Mouse (Mus musculus): ENCODE results near the gene Pigx. TPM values are rescaled to one million over a fixed set of nuclear protein-coding genes. Genes with fewer than 3 reads are reported as not detected.

Pigx gene
- total RNA-seq (2021) = 10 to 100 TPM; 12.6 to 14.0 TPM
- long read RNA-seq, experiment 1, transcript Pigx-201 (6 exons, 993 nt) = major isoform, 10 of 28 reads
- long read RNA-seq, experiment 1, transcript Pigx-211 (6 exons, 982 nt) = minor isoform, 5 of 28 reads
- long read RNA-seq, experiment 1, partial matches to known transcripts = 1 of 28 reads
- long read RNA-seq, experiment 1, other reads (novel, unspliced or antisense) = 9 of 28 reads
- long read RNA-seq, experiment 2, transcript Pigx-201 (6 exons, 993 nt) = major isoform, 14 of 23 reads
- long read RNA-seq, experiment 2, partial matches to known transcripts = 0 of 23 reads
- long read RNA-seq, experiment 2, other reads (novel, unspliced or antisense) = 4 of 23 reads

DNA sequence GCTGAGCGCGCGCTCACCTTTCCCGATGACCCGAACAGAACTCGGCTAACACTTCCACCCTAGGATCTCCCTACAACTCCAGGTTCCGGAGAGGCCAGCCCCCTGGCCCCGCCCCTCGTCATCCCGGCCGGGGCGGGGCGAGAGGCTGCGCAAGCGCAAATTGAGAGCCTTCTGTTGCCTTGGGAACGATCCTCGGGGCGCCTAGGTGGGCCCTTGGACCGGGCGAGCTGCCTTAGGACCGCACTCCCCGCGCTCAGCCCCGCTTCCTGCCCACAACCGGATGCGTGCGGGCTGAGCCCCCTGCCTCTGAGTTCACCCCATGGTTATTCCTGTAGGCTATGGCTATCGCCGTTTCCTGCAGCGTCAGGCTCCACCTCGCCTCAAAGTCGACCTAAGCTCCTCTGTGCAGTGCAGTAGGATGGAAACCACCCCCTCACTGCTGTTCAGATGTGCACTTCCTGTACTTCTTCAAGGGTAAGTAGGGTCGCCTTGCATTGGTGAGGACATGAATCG, at the start of gene Pigx, which contains the start of gene Cep19:
TSS of gene Pigx (minus strand) at position 103 of the 513 bp plus-strand sequence.
TSS of gene Cep19 (plus strand) at position 163 of the 513 bp plus-strand sequence.
- DNase-seq = peak; percentile 90

DNA sequence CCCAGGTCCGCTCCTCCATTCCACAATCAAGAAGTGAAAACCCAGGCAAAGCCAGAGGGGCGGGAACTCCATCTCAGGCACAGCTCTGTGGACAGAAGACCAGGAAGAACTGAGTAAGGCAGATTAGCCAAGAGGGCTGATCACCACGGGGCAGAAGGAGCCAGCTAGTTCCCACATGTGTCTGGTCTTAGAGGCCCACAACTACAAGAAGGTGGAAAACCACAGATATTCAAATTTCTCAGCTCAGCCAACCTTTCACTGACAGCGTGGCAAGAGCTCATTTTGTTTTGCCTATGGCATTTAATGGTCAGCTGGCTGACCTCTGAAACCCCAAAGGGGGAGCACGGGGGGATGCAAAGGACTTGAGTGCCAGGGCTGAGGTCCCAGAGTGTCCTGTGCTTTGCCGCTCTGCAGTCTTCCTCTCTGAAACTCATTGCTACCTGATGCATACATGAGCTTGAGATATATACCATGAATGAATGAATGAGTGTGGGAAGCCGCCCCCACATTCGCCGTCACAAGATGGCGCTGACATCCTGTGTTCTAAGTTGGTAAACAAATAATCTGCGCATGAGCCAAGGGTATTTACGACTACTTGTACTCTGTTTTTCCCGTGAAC, 48.2 kb upstream of the Pigx start:
- DNase-seq = no peak

DNA sequence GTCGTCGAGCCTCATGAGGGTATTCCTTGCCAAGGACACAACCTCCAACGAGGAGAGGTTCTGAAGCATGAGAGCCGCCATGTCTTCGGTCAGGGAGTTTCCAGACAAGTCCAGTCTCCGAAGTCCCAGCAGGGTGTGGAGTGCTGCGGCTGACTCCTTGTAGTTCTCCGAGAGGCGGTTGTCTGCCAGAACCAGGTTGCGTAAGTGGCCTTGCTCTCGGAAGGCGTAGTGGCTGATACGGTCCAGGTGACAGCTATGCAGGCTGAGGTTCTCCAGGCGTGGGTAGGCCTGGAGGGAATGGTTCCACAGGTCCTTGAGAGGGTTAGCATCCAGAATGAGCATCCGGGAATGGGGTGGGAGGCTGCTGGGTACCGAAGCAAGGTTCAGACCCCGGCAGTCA, 45.1 kb upstream of the Pigx start:
- no peak for DNase-seq

DNA sequence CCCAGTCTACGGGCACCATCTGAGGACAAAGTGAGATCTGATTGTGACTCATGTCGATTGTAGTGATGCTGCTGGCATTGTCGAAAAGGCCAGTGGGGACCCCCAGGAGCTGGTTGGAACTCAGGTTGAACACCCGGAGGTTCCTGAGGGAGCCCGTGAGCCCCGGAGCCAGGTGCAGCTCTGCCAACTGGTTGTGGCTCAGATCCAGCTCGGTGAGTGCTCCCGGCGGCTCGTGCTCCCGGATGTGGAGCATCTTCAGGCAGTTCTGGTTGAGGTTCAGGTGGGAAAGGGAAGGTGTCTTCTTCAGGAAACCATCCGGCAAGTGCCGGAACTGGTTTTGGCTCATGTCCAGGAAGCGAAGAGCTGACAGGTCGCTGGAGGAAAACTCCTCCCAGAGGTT, 44.2 kb upstream of the Pigx start:
- no peak for DNase-seq

DNA sequence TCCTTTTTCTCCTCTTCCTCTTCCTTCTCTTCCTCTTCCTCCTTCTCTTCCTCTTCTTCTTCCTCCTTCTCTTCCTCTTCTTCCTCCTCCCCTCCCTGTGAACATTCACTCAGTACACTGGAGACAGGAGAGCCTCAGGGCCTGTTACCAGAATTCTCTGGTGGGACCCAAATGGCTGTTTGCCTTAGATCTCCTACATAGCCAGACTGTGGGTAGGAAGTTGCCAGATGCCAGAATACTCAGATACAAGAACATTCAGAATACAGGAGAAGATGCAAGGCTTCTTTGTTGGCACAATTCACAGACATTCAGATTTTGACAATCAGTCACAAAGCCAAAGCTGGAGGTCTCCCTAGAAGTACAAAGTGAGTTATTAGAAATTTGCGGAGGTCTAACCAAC, 39.4 kb upstream of the Pigx start:
- no peak for DNase-seq

DNA sequence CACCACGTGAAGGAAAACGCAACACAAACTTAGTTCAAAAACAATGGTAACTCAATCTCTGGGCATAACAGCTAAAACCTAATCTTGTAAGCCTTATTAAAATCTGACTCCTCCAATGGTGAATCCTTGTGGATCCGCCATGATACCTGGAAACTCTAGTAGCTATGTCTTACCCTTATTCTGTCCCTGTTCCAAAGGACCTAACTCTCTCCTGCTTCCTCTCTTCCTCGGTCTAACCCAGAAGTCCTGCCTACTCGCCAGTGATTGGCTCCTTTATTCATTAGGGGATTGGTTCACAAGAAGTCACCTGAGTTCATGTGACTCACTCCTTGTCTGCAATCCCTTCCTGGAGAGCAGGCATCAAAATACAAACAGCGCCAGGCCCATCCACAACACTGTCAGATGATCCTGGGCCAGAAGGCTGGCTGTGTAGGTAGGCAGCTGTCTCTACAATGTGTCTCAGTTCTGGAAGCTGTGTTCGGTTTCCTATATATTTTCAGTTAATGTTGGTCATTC, 36.4 kb upstream of the Pigx start:
- DNase-seq = no peak

DNA sequence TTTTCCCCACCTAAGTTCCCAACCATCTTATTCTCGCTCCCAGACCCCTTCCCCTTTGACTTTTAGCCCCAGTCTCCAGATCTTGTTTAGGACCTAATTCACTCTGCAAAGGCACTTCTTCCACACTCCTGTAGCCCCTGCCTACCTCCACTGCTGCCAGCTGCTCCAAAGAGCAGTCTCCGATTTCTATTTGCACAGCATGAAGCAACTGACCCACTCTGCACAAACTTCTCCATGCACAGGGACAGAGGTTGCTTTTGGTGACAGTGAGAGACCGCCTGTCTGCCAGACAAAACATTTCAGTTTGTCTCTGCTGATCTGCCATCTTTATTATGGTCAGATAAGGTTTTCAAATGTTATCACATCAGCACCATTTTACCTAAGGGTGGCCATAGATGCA, 33.6 kb upstream of the Pigx start:
- no peak for DNase-seq

DNA sequence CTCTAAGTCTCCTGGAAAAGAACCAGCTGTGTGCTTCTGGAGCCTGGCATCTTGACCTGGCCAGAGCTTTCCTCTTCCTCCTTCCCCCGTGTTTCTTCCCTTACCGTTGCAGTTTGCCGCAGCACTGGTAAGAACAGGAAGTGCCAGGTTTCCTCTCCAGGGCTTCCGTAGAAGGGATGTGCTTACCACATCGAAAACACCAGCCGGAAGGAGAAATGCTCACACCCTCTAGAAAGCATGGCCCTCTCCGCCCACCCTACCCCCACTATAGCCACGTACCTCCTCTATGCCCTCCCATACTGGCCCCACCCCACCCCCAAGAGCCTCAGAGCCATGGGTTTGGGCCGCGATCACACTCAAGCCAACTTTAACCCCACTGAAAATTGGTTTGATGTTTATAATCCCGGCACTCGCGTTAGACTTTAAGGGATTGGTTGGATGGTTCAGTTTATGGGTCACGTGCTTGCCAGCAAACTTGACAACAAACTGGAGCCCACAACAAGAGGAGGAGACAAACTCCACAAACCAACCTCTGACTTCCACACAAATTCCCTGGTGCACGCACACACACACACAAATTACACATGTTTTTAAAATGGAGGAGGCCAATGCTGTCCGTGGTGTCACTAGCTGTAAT, 30.8 kb upstream of the Pigx start:
- peak; percentile 43 for DNase-seq

DNA sequence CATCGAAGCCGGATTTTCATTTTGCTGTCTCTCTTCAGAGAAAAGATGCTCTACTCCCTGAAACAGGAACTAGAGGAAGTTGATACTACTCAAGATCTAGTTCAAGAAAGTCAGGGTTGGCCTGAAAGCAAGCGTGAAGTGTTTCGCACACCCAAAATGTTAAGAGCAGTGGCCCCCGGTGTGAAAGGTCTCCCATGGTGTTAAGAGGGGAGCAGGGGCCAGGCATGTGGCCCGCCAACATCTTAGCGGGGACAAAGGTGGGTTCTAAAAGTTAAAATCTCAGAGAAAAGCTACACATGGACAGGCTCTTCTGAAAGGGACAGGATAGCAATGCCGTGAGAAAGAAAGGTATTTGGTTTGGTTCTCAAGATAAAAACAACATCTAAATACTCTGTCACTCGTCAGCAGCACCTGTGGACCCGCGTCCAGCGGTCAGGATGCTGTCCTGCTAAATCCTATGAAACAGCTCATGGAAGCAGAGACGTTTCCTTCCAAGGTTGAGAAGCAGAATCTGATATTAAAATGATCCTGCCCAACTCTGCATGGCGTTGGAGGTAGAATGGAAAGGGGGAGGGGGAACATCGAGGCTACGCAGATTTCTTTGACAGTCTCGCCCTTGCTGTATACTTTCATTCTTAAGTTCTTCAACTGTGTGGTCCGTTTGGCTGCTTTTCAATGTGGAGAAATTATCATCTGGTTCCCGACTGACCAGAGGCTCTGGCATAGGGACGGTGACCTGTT, 30.1 kb upstream of the Pigx start:
- no peak for DNase-seq

DNA sequence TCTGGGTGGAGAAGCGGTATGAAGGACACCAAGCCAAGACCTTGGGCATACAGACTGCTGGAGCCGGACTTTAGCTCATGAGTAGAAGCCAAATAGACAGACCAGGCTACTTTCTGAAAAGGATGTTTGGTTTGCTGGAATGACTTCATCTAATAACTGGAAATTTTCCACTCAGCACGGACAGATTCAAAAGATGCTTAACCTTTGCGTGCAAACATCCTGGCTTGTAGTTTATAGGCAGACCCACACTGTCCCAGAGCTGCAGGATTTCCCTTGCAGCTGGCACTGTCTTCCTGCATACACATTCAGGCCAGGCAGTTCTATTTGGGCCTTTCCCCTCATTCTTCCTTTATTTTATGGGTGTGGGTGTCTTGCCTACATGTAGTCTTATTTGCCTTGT, 27.5 kb upstream of the Pigx start:
- DNase-seq = no peak

DNA sequence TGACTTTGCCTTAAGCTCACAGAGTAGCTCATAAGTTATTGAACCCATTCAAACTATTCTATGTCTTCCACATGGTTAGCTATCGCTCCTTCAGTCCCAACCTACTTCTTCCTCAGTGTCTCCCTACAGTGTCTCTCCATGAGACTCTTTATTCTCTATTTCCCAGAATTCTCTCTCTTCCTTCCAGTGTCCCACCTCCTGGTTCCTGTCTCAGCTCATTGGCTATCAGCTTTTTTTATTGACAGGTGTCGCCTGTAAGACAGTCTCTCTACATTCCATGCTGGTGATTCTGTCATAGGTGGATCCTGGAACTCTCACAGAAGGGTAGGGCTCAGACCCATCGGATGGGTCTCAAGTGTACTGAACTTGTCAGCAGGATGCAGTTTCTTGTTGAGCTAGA, 25.8 kb upstream of the Pigx start:
- no peak for DNase-seq

DNA sequence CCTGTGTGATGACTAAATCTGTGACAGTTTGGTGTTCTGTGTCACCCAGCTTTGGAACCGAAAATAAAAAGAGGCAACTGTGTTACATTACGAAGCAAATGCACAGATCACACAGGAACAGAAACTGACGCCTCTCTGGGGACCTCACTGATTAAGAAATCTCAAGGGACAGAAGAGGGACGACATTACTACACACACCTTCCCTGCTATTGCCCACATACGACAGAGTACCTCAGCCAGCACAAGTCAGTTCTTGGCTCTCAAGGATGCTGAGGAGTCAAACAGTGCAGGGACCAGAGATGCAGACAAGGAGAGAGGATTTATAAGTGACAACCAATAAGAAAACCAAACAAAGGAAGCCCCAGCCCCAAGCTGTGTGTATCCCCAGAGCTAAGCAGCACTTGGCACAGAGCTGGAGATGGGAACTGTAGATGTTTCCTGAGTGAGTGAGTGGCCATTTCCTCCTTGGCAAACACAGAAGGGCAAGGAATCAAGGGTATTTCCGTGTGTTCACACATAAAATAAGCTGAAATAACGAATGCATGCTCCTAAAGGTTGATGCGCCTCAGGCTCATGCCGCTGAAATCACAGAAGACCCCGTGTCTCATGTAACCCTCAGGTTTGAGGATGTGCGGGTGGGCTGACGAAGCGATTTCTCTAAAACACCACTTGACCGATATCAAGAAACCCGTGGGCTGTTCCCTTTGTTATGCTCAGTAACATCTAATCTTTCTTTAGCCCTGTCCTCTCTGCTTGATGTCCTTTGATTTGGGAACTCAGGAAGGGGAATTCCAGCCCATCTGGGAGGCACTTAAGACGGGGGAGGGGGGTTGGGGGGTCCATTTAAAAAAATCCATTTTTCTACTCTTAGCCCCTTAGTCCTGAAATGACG, 25.1 kb upstream of the Pigx start:
- DNase-seq = no peak

DNA sequence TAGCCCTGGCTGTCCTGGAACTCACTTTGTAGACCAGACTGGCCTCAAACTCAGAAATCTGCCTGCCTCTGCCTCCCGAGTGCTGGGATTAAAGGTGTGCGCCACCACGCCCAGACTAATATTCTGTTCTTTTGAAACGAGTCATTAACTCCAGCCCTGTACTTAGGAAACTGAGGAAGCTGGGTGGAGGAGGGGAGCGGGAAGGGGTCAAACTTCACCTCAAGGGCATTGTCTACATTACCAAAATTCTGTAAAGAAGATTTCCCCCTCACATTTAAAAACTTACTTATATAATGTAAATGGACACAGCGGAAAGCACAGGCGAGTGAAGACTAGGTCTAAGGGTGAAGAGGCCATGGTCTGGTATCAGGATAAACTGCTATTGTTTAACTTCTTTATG, 24.5 kb upstream of the Pigx start:
- no peak for DNase-seq

DNA sequence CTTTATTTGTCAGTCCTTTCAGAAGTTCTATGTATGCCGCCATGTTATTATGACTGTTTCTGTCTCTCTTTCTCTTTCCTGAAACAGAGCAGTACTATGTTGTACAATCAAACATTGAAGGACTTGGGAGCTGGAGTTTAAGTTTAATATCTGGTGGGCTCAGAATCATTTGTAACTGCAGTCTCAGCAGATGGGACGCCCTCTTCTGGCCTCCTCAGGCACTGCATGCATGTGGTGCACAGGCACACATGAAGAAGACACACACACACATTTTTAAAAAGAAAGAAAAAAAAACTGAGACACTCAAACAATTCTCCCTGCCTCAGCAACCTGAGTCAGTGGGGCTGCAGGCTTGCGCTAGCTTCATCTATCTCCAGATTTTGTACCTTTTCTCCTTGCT, 20.9 kb upstream of the Pigx start:
- no peak for DNase-seq

DNA sequence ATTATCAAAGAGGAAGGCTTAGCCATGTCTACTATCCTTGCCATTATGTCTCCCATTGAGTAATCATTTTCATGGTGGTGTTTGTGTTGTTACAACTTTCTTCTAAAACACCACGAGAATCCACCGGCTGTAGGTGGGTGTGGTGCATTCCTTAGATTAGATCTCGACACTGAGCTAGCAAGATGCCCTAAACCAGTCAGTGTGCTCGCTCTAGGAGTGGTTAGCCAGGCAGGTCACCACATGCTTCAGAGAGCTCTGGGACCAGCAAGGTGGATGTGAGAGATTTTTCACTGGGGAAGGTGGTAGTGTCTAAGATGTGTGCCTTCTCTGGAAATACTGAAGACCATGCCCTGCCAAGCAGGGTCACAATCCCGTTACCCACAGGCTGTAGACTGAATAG, 16.6 kb upstream of the Pigx start:
- no peak for DNase-seq

DNA sequence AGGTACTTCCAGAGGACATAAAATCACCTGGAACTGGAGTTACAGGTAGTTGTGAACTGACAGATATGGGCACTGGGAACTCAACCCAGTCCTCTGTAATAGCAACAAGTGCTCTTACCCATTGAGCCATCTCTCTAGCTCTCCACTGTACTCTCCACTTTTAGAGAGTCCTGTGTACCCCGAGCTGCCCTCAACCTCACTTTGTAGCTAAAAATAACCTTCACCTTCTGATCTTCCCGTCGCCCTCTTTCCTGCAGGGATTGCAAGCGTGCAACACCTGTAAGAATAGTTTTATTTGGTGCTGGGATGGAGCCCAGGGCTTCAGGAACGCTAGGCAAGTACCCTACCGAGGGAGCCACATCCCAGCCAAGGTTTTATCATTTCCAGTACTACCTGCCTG, 16.2 kb upstream of the Pigx start:
- no peak for DNase-seq

DNA sequence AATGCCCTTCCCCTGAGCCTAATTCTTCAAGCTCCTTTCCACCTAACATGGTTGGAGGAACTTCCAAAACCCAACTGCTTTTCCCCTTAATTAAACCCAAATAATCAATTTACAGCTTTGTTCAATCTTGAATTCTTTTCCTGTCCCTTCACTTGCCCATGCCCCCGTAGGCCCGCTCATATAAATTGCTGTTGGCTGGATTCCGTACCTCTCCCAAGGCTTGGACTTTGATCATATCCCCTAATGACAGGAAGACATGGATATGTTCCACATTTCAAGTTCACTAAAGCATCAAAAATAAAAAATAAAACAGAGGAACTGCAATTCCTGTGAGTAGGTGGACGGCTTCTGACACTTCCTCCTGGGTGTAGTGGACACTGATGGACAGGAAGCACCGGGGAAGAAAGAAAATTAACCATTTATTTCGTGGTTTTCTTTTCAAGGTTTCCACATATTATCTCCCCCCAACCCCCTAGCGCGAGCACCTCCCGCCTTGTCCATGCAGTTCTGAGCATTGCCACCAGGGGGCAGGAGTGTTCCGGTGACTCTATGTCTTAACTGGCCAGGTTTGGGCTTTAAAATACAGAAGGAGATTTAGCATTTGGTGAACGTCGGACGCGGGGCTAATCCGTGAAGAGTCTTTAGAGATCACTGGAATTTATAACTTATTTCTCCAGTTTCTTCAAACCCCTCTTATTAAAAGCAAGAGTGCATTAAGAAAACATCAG, 15.6 kb upstream of the Pigx start:
- peak; percentile 51 for DNase-seq

DNA sequence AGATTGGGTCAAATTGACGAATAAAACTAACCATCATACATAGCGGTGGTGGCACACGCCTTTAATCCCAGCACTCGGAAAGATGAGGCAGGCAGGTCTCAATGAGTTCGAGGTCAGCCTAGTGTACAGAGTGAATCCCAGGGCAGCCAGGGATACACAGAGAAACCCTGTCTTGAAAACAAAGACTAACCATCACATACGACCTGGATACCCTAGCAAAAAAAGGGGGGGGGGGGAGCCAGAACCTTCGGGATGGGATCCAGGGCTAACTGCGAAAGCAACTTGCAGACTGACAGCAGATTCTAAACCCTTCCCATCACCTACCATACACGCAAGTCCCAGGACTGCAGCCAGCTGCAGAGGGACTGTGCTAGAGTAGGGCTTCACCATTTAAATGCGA, 14.9 kb upstream of the Pigx start:
- DNase-seq = no peak

DNA sequence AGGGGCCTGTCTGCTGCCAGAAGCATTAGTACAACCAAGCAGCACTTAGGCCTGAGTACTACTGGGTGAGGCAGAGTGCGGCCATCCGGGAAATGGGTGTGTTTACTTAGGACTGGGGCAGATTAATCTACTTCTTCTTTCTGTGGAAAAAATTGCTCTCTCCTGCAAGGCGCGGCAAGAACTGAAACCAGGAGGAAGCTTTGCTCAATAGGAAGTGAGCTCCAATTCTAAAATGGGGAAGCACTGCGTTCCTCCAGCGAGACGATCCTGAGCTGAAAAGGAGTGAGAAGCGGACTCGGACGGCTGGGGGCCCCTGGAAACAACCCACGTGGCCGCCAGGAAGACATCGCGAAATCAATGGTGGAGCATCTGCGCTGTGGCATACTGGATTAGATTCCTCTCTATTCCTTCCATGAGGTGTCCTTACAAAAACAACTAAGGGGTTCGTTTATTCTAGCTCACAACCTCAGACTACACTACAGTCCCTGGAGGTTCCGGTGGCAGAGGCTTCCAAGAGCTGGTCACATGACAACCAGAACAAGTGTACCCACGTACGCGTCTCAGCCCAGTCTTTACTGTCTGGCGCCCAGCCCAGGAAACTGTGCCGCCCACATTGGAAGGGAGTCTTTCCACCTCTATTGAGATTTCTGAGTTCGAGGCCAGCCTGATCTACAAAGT, 14.1 kb upstream of the Pigx start:
- DNase-seq = peak; percentile 41

All from gastrocnemius, postnatal 25 days (tissue).